Comparison of ENCODE assay signal across 22 mouse cellular contexts in the genomic region with DNA sequence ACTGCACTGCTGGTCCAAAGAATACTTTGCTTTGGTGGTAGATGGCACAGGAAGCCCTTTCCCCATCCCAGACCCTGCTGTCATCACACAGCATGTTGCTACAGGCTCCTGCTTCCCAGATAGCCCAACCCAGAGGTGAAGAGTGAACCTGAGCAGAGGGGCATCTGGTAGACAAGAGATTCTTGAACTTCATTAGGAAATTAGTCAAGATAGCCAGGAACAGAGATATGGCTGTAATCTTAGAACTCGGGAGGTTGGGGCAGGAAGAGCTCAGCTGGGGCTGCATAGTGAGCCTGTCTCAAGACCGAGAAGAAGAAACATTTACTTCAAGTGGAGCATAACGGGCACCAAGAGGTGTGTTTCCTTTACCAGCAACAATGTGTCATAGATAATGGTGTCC. TPM values are rescaled to one million over a fixed set of nuclear protein-coding genes. Genes with fewer than 3 reads are reported as not detected.
DNase-seq lines count a peak whose midpoint lies in the region; ATAC-seq and TF ChIP-seq lines count a peak whose summit lies in the region.
"Had no signal": no experiment of that assay in that cellular context is flagged by ENCODE, and none has a peak within 500 bp of the region (broad histone marks: within the 10 kb centered on the region; RNA-seq: fewer than 3 reads in every experiment).

No protein-coding gene starts in this region.

- no peak overlapping the region for H3K9ac ChIP-seq in heart, postnatal 0 days (replicated peaks; ENCODE audit: low read depth, low read length)
- H3K9ac ChIP-seq in liver, embryonic 15.5 days = no peak overlapping the region
- no peak overlapping the region for H3K9ac ChIP-seq in forebrain, postnatal 0 days
- H3K9ac ChIP-seq in midbrain, embryonic 13.5 days (replicated peaks) = no peak overlapping the region
- H3K9ac ChIP-seq: embryonic facial prominence, embryonic 15.5 days; neural tube, embryonic 15.5 days had no signal

- DNase-seq in heart, postnatal 0 days (ENCODE audit: low spot score) = no peak
- DNase-seq in heart, adult 18-20 months = no peak
- no peak for DNase-seq in forebrain, postnatal 0 days
- no peak for DNase-seq in Muller cell, postnatal 12 days (ENCODE audit: inconsistent ontology term)
- DNase-seq: adrenal gland, postnatal 14 days; cerebellum, adult 9-10 months; gastrocnemius, postnatal 14 days; kidney, adult 9 months; kidney, postnatal 14 days; lung, adult 2 months; right cerebral cortex, adult 18-20 months; right cerebral cortex, postnatal 4 days had no signal

- H3K4me1 ChIP-seq in heart, postnatal 0 days (ENCODE audit: control insufficient read depth, insufficient read depth) = peaks cover 6% of the 10 kb centered on the region
- peaks cover 49% of the 10 kb centered on the region for H3K4me1 ChIP-seq in liver, embryonic 15.5 days (replicated peaks)
- H3K4me1 ChIP-seq in forebrain, postnatal 0 days (ENCODE audit: insufficient read depth) = no peaks in the 10 kb centered on the region
- no peaks in the 10 kb centered on the region for H3K4me1 ChIP-seq in midbrain, embryonic 13.5 days (replicated peaks)

- TF ChIP-seq EP300 in heart, postnatal 0 days (IDR thresholded peaks at IDR 0.05; ENCODE audit: low read depth) = no peak

- TF ChIP-seq CTCF in heart, postnatal 0 days (IDR thresholded peaks at IDR 0.05; ENCODE audit: low read depth) = no peak
- no peak for TF ChIP-seq CTCF in forebrain, postnatal 0 days (IDR thresholded peaks at IDR 0.05; ENCODE audit: low read depth)

- no peaks in the 10 kb centered on the region for H3K36me3 ChIP-seq in heart, postnatal 0 days (replicated peaks; ENCODE audit: control insufficient read depth, insufficient read depth, low read length)
- no peaks in the 10 kb centered on the region for H3K36me3 ChIP-seq in liver, embryonic 15.5 days (replicated peaks)
- H3K36me3 ChIP-seq in forebrain, postnatal 0 days (ENCODE audit: insufficient read depth) = no peaks in the 10 kb centered on the region
- H3K36me3 ChIP-seq in midbrain, embryonic 13.5 days = no peaks in the 10 kb centered on the region
- H3K36me3 ChIP-seq: embryonic facial prominence, embryonic 15.5 days; hindbrain, embryonic 10.5 days; midbrain, embryonic 10.5 days; neural tube, embryonic 15.5 days had no signal

- no peak for ATAC-seq in heart, postnatal 0 days (ENCODE audit: insufficient read depth, low read depth)
- 0 out of 2 replicates have a peak, but pooled peaks have one; percentile 42 for ATAC-seq in erythroid progenitor cell, adult 5-6 weeks (replicated peaks; ENCODE audit: low FRiP score, poor library complexity, severe bottlenecking)
- ATAC-seq in liver, embryonic 15.5 days (ENCODE audit: insufficient read depth) = 0 out of 2 replicates have a peak, but pooled peaks have one; percentile 19
- peak; percentile 20 for ATAC-seq in megakaryocyte progenitor cell, adult 5-6 weeks (replicated peaks; ENCODE audit: poor library complexity)
- no peak for ATAC-seq in forebrain, postnatal 0 days
- no peak for ATAC-seq in midbrain, embryonic 13.5 days
- ATAC-seq: forebrain, embryonic 16.5 days; hindbrain, embryonic 16.5 days had no signal

- no peak overlapping the region for H3K4me3 ChIP-seq in heart, postnatal 0 days (ENCODE audit: low read depth, low read length)
- no peak overlapping the region for H3K4me3 ChIP-seq in liver, embryonic 15.5 days (replicated peaks)
- no peak overlapping the region for H3K4me3 ChIP-seq in forebrain, postnatal 0 days (ENCODE audit: low read depth, low read length)
- H3K4me3 ChIP-seq in midbrain, embryonic 13.5 days (replicated peaks) = no peak overlapping the region
- H3K4me3 ChIP-seq: embryonic facial prominence, embryonic 15.5 days; hindbrain, embryonic 10.5 days; midbrain, embryonic 10.5 days; neural tube, embryonic 15.5 days had no signal

- H3K27me3 ChIP-seq in heart, postnatal 0 days (ENCODE audit: control insufficient read depth, insufficient read depth, low read length) = no peaks in the 10 kb centered on the region
- no peaks in the 10 kb centered on the region for H3K27me3 ChIP-seq in liver, embryonic 15.5 days
- no peaks in the 10 kb centered on the region for H3K27me3 ChIP-seq in forebrain, postnatal 0 days (ENCODE audit: insufficient read depth, low read length)
- no peaks in the 10 kb centered on the region for H3K27me3 ChIP-seq in midbrain, embryonic 13.5 days
- H3K27me3 ChIP-seq: embryonic facial prominence, embryonic 15.5 days; neural tube, embryonic 15.5 days had no signal

- no peak overlapping the region for H3K4me2 ChIP-seq in heart, postnatal 0 days (ENCODE audit: low read depth, low read length)
- H3K4me2 ChIP-seq in liver, embryonic 15.5 days = 0 out of 2 replicates have a peak overlapping the region, but pooled peaks have one; percentile 3
- no peak overlapping the region for H3K4me2 ChIP-seq in forebrain, postnatal 0 days (ENCODE audit: low read depth)
- H3K4me2 ChIP-seq in midbrain, embryonic 13.5 days (replicated peaks) = no peak overlapping the region
- H3K4me2 ChIP-seq: embryonic facial prominence, embryonic 15.5 days; neural tube, embryonic 15.5 days had no signal

- H3K27ac ChIP-seq in heart, postnatal 0 days (ENCODE audit: low read depth) = 0 out of 2 replicates have a peak overlapping the region, but pooled peaks have one; percentile 39
- H3K27ac ChIP-seq in liver, embryonic 15.5 days (replicated peaks) = peak overlapping the region; percentile 7; the same call in 1 of the 2 replicates
- no peak overlapping the region for H3K27ac ChIP-seq in forebrain, postnatal 0 days (ENCODE audit: low read depth, low read length)
- H3K27ac ChIP-seq in midbrain, embryonic 13.5 days = no peak overlapping the region
- H3K27ac ChIP-seq: embryonic facial prominence, embryonic 15.5 days; hindbrain, embryonic 10.5 days; midbrain, embryonic 10.5 days; neural tube, embryonic 15.5 days had no signal

- 21% methylated on average over 3 of the region's 3 CpGs for WGBS in heart, postnatal 0 days
- 16% methylated on average over 3 of the region's 3 CpGs for WGBS in liver, embryonic 15.5 days (ENCODE audit: insufficient replicate concordance)
- 87% methylated on average over 3 of the region's 3 CpGs for WGBS in forebrain, postnatal 0 days
- 89% methylated on average over 3 of the region's 3 CpGs for WGBS in midbrain, embryonic 13.5 days

- no peaks in the 10 kb centered on the region for H3K9me3 ChIP-seq in heart, postnatal 0 days (replicated peaks; ENCODE audit: control insufficient read depth, low read length)
- H3K9me3 ChIP-seq in liver, embryonic 15.5 days (replicated peaks) = no peaks in the 10 kb centered on the region
- no peaks in the 10 kb centered on the region for H3K9me3 ChIP-seq in forebrain, postnatal 0 days (ENCODE audit: low read length)
- H3K9me3 ChIP-seq in midbrain, embryonic 13.5 days = no peaks in the 10 kb centered on the region
- H3K9me3 ChIP-seq: embryonic facial prominence, embryonic 15.5 days; hindbrain, embryonic 10.5 days; midbrain, embryonic 10.5 days; neural tube, embryonic 15.5 days had no signal

RNA-seq across cellular contexts. Expression of a gene that starts 16.3 kb away (rescaled TPM):
- total RNA-seq in heart, postnatal 0 days (2014; rRNA removed; ENCODE audit: low replicate concordance) = 388 and 470 TPM in 2 replicates
- polyA plus RNA-seq in heart, postnatal 0 days (2015; fragmentation: Nextera tagmentation; extraction: Ambion mirVana) = 907 and 943 TPM in 2 replicates
- total RNA-seq in heart, adult 18-20 months (2021) = 100 to 1,000 TPM; 736 to 802 TPM
- 559 and 848 TPM in 2 replicates for total RNA-seq in erythroid progenitor cell, adult 5-6 weeks (2015; ENCODE audit: low replicate concordance)
- 487 and 545 TPM in 2 replicates for total RNA-seq in erythroid progenitor cell, adult 5-6 weeks (2017; ENCODE audit: low replicate concordance)
- 524 and 538 TPM in 2 replicates for polyA plus RNA-seq in liver, embryonic 15.5 days (2015; fragmentation: Nextera tagmentation; extraction: Ambion mirVana)
- total RNA-seq in megakaryocyte progenitor cell, adult 5-6 weeks (2015) = 1,237 and 1,336 TPM in 2 replicates
- 1,026 and 1,067 TPM in 2 replicates for total RNA-seq in megakaryocyte progenitor cell, adult 5-6 weeks (2017)
- total RNA-seq in forebrain, postnatal 0 days (2014; rRNA removed) = 317 and 332 TPM in 2 replicates
- polyA plus RNA-seq in forebrain, postnatal 0 days (2015; fragmentation: Nextera tagmentation; extraction: Ambion mirVana) = 802 and 892 TPM in 2 replicates
- 442 and 449 TPM in 2 replicates for polyA plus RNA-seq in midbrain, embryonic 13.5 days (2015; fragmentation: Nextera tagmentation; extraction: Ambion mirVana)

Comparison
In these comparisons a context has a peak if more than half of its experiments do, and no peak if none do; other contexts are left out.
1. ATAC-seq: peak in erythroid progenitor cell, adult 5-6 weeks (single experiment), liver, embryonic 15.5 days (single experiment) and megakaryocyte progenitor cell, adult 5-6 weeks (single experiment); none in heart, postnatal 0 days (single experiment), forebrain, postnatal 0 days (single experiment) and midbrain, embryonic 13.5 days (single experiment).
2. H3K27ac ChIP-seq: peak in heart, postnatal 0 days (single experiment) and liver, embryonic 15.5 days (single experiment); none in forebrain, postnatal 0 days (single experiment) and midbrain, embryonic 13.5 days (single experiment).